Mouse (Mus musculus): ENCODE results near the gene Pik3cg. TPM values are rescaled to one million over a fixed set of nuclear protein-coding genes. Genes with fewer than 3 reads are reported as not detected.

The Pik3cg gene
- polyA plus RNA-seq, 1 experiment from 2014 or later = 1.4 TPM

DNA sequence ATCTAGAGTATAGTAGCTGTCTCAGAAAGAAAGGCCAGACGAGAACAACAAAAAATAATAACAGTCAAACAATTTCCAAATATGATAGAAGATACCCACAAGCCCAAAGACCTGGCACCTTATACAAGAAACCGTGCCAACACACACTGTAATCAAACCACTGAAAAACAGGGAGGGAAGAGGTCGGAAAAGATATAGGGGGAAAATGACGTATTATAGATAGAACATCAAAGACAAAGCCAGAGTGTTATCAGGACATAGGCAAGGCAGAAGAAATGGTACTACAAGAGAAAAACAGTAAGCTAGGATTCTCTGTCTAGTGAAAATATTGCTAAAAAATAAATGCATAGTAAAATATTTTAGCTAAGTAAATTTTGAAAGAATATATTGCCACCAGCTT is 10.4 kb downstream of the Pik3cg start:
- no peak for ATAC-seq (replicated peaks; ENCODE audit: low FRiP score)
- no peaks in the 10 kb centered on the region for H3K27me3 ChIP-seq (ENCODE audit: control insufficient read depth, insufficient read depth, low read length)
- WGBS = 92% methylated on average over 4 of the region's 4 CpGs
- no peak for DNase-seq (ENCODE audit: low spot score)
- H3K9ac ChIP-seq (ENCODE audit: low read length) = no peak overlapping the region
- H3K9me3 ChIP-seq (ENCODE audit: control insufficient read depth, low read length) = no peaks in the 10 kb centered on the region
- no peak overlapping the region for H3K4me3 ChIP-seq (ENCODE audit: low read depth, low read length)
- H3K36me3 ChIP-seq (ENCODE audit: control insufficient read depth, insufficient read depth, low read length) = no peaks in the 10 kb centered on the region
- no peak overlapping the region for H3K27ac ChIP-seq (ENCODE audit: low read depth, low read length)
- H3K4me1 ChIP-seq (replicated peaks; ENCODE audit: control insufficient read depth, insufficient read depth, low read length) = no peaks in the 10 kb centered on the region
- no peak overlapping the region for H3K4me2 ChIP-seq (ENCODE audit: low read depth, low read length, severe bottlenecking)

DNA sequence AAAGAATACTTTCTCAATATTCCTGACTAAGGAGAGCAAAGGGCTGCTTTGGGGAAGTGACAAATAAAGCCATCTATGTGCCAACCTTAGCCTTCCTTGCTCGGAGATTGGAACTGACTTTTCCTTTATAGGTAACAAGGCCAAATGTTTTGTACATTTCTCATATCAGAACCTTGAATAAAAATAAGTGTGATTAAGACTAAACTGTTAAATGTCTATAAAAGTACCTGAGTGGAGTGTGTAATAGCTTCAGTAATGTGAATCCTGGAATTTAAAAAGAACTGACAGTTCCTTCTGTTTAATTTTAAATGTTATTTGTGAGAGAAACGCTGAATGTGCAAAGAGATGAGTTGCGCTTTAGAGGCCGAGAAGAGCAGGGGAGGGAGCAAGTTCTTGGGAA is 13.5 kb downstream of the Pik3cg start:
- no peaks in the 10 kb centered on the region for H3K27me3 ChIP-seq (ENCODE audit: control insufficient read depth, insufficient read depth, low read length)

GRCm38 (mm10) chr12:32194358-32194757 is 14.1 kb downstream of the Pik3cg start:
- no peak for DNase-seq (ENCODE audit: low spot score)
- no peaks in the 10 kb centered on the region for H3K27me3 ChIP-seq (ENCODE audit: control insufficient read depth, insufficient read depth, low read length)
- H3K4me3 ChIP-seq (ENCODE audit: low read depth, low read length) = no peak overlapping the region
- WGBS = 76% methylated on average over 1 of the region's 1 CpGs
- no peaks in the 10 kb centered on the region for H3K9me3 ChIP-seq (ENCODE audit: control insufficient read depth, low read length)
- no peaks in the 10 kb centered on the region for H3K4me1 ChIP-seq (replicated peaks; ENCODE audit: control insufficient read depth, insufficient read depth, low read length)
- H3K27ac ChIP-seq (ENCODE audit: low read depth, low read length) = no peak overlapping the region
- no peaks in the 10 kb centered on the region for H3K36me3 ChIP-seq (ENCODE audit: control insufficient read depth, insufficient read depth, low read length)
- H3K4me2 ChIP-seq (ENCODE audit: low read depth, low read length, severe bottlenecking) = no peak overlapping the region
- no peak overlapping the region for H3K9ac ChIP-seq (ENCODE audit: low read length)
- ATAC-seq (replicated peaks; ENCODE audit: low FRiP score) = no peak

More for the DNA sequence above, 13.5 kb downstream of the Pik3cg start:
- 93% methylated on average over 4 of the region's 4 CpGs for WGBS
- no peaks in the 10 kb centered on the region for H3K9me3 ChIP-seq (ENCODE audit: control insufficient read depth, low read length)
- H3K9ac ChIP-seq (ENCODE audit: low read length) = no peak overlapping the region
- no peak overlapping the region for H3K4me2 ChIP-seq (ENCODE audit: low read depth, low read length, severe bottlenecking)
- DNase-seq (ENCODE audit: low spot score) (no peak), ATAC-seq (replicated peaks; ENCODE audit: low FRiP score) (no peak)
- H3K27ac ChIP-seq (ENCODE audit: low read depth, low read length) = no peak overlapping the region
- no peak overlapping the region for H3K4me3 ChIP-seq (ENCODE audit: low read depth, low read length)
- H3K36me3 ChIP-seq (ENCODE audit: control insufficient read depth, insufficient read depth, low read length) = no peaks in the 10 kb centered on the region
- H3K4me1 ChIP-seq (replicated peaks; ENCODE audit: control insufficient read depth, insufficient read depth, low read length) = no peaks in the 10 kb centered on the region

GRCm38 (mm10) chr12:32190927-32191326 is 17.5 kb downstream of the Pik3cg start:
- no peak for ATAC-seq (replicated peaks; ENCODE audit: low FRiP score)
- H3K9ac ChIP-seq (ENCODE audit: low read length) = no peak overlapping the region

DNA sequence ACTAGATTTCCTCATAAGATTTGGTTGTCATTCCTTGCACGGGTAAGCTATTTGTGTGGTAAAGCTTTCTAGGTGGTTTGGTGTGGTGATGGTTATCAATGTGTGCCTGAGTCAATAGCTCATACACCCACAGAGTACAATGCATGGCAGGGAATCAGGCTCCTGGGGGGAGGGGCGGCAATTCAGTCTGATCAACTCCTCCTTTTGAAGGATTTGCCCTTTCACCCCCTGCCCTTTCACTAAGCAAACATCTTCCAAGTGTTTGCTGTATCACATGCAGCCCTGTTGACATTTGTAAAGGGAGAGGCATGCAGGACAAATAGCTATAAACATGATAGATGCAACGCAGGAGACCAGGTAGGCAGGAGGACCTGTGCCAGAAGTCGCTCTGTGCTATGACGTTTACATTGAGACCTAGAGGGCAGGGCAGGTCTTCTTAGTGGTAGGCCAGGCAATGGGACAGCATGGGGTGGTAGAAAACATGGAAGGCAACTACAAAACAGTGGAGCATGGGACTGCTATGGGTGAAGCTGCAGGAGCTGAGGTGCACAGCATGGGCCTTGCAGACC is 20.7 kb downstream of the Pik3cg start:
- ATAC-seq (replicated peaks; ENCODE audit: low FRiP score) (no peak), DNase-seq (ENCODE audit: low spot score) (no peak)
- Histone ChIP-seq H3K27ac (ENCODE audit: low read depth, low read length) (no peak overlapping the region), H3K4me2 (ENCODE audit: low read depth, low read length, severe bottlenecking) (no peak overlapping the region), H3K36me3 (ENCODE audit: control insufficient read depth, insufficient read depth, low read length) (no peaks in the 10 kb centered on the region), H3K27me3 (ENCODE audit: control insufficient read depth, insufficient read depth, low read length) (no peaks in the 10 kb centered on the region), H3K9me3 (ENCODE audit: control insufficient read depth, low read length) (no peaks in the 10 kb centered on the region), H3K4me1 (replicated peaks; ENCODE audit: control insufficient read depth, insufficient read depth, low read length) (no peaks in the 10 kb centered on the region), H3K9ac (ENCODE audit: low read length) (no peak overlapping the region), H3K4me3 (ENCODE audit: low read depth, low read length) (no peak overlapping the region)
- 70% methylated on average over 5 of the region's 5 CpGs for WGBS

More at GRCm38 (mm10) chr12:32190927-32191326, 17.5 kb downstream of the Pik3cg start:
- H3K4me1 ChIP-seq (replicated peaks; ENCODE audit: control insufficient read depth, insufficient read depth, low read length) = no peaks in the 10 kb centered on the region
- no peaks in the 10 kb centered on the region for H3K9me3 ChIP-seq (ENCODE audit: control insufficient read depth, low read length)
- H3K27me3 ChIP-seq (ENCODE audit: control insufficient read depth, insufficient read depth, low read length) = no peaks in the 10 kb centered on the region
- no peak overlapping the region for H3K4me2 ChIP-seq (ENCODE audit: low read depth, low read length, severe bottlenecking)
- H3K4me3 ChIP-seq (ENCODE audit: low read depth, low read length) = no peak overlapping the region
- H3K27ac ChIP-seq (ENCODE audit: low read depth, low read length) = no peak overlapping the region
- no peaks in the 10 kb centered on the region for H3K36me3 ChIP-seq (ENCODE audit: control insufficient read depth, insufficient read depth, low read length)
- WGBS = 82% methylated on average over 4 of the region's 4 CpGs
- DNase-seq (ENCODE audit: low spot score) = no peak

GRCm38 (mm10) chr12:32186627-32187255 is 21.7 kb downstream of the Pik3cg start:
- Histone ChIP-seq H3K36me3 (ENCODE audit: control insufficient read depth, insufficient read depth, low read length) (no peaks in the 10 kb centered on the region), H3K27me3 (ENCODE audit: control insufficient read depth, insufficient read depth, low read length) (no peaks in the 10 kb centered on the region), H3K4me2 (ENCODE audit: low read depth, low read length, severe bottlenecking) (no peak overlapping the region), H3K27ac (ENCODE audit: low read depth, low read length) (no peak overlapping the region), H3K4me1 (replicated peaks; ENCODE audit: control insufficient read depth, insufficient read depth, low read length) (no peaks in the 10 kb centered on the region), H3K9ac (ENCODE audit: low read length) (no peak overlapping the region), H3K9me3 (ENCODE audit: control insufficient read depth, low read length) (no peaks in the 10 kb centered on the region), H3K4me3 (ENCODE audit: low read depth, low read length) (no peak overlapping the region)
- DNase-seq (ENCODE audit: low spot score) = no peak
- no peak for ATAC-seq (replicated peaks; ENCODE audit: low FRiP score)
- 86% methylated on average over 6 of the region's 6 CpGs for WGBS

GRCm38 (mm10) chr12:32184874-32185273 is 23.6 kb downstream of the Pik3cg start:
- no peak for DNase-seq (ENCODE audit: low spot score)

DNA sequence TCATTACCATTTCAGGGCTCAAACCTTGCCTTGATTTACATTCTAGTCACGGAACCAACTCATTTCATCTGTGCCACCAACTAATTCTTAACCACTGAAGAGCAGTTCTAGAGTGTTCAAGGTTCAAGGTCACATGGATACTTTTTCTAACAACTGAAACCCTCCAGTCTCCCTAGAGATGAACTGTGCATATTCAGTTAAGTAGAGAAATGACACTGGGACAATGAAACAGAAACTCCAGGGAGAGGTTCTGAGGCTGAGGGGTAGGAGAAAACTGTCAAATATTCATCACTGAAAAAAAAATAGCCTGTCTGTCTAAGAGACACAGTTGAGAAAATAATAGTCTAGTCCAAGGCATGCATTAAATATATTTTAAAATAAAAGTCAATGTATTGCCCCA is 24.9 kb downstream of the Pik3cg start:
- H3K4me1 ChIP-seq (replicated peaks; ENCODE audit: control insufficient read depth, insufficient read depth, low read length) = no peaks in the 10 kb centered on the region
- ATAC-seq (replicated peaks; ENCODE audit: low FRiP score) (no peak), DNase-seq (ENCODE audit: low spot score) (no peak)
- WGBS = 63% methylated on average over 1 of the region's 1 CpGs
- no peak overlapping the region for H3K4me3 ChIP-seq (ENCODE audit: low read depth, low read length)
- no peaks in the 10 kb centered on the region for H3K9me3 ChIP-seq (ENCODE audit: control insufficient read depth, low read length)
- H3K36me3 ChIP-seq (ENCODE audit: control insufficient read depth, insufficient read depth, low read length) = no peaks in the 10 kb centered on the region
- no peaks in the 10 kb centered on the region for H3K27me3 ChIP-seq (ENCODE audit: control insufficient read depth, insufficient read depth, low read length)
- H3K4me2 ChIP-seq (ENCODE audit: low read depth, low read length, severe bottlenecking) = no peak overlapping the region
- no peak overlapping the region for H3K9ac ChIP-seq (ENCODE audit: low read length)
- no peak overlapping the region for H3K27ac ChIP-seq (ENCODE audit: low read depth, low read length)

More at GRCm38 (mm10) chr12:32184874-32185273, 23.6 kb downstream of the Pik3cg start:
- Histone ChIP-seq H3K36me3 (ENCODE audit: control insufficient read depth, insufficient read depth, low read length) (no peaks in the 10 kb centered on the region), H3K4me1 (replicated peaks; ENCODE audit: control insufficient read depth, insufficient read depth, low read length) (no peaks in the 10 kb centered on the region), H3K9ac (ENCODE audit: low read length) (no peak overlapping the region), H3K27me3 (ENCODE audit: control insufficient read depth, insufficient read depth, low read length) (no peaks in the 10 kb centered on the region), H3K9me3 (ENCODE audit: control insufficient read depth, low read length) (no peaks in the 10 kb centered on the region), H3K4me2 (ENCODE audit: low read depth, low read length, severe bottlenecking) (no peak overlapping the region), H3K27ac (ENCODE audit: low read depth, low read length) (no peak overlapping the region), H3K4me3 (ENCODE audit: low read depth, low read length) (no peak overlapping the region)
- ATAC-seq (replicated peaks; ENCODE audit: low FRiP score) = no peak
- 96% methylated on average over 3 of the region's 3 CpGs for WGBS
